Mouse (Mus musculus): ENCODE measurements around the gene Dmpk. TPM values are rescaled to one million over a fixed set of nuclear protein-coding genes. Genes with fewer than 3 reads are reported as not detected.

The Dmpk gene
- polyA plus RNA-seq, 1 experiment = 400 TPM

DNA sequence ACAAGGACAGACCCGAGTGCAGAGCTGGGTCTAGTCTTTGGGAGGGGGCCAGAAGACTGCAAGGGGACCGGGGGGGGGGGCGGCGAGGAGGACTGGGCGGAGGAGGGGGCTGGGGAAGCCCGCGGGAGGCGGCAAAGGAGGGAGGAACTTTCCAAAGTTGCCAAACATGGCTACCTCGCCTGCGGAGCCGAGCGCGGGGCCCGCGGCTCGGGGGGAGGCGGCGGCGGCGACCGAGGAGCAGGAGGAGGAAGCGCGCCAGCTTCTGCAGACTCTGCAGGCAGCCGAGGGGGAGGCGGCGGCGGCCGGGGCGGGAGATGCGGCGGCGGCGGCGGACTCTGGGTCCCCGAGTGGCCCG, 10.8 kb downstream of the Dmpk start, which contains the start of gene Six5:
Six5 (plus strand) TSS at position 124 of the 355 bp plus-strand sequence.
- no peak for DNase-seq (ENCODE audit: low read depth, low spot score)
- WGBS = 1% methylated on average over 33 of the region's 36 CpGs

DNA sequence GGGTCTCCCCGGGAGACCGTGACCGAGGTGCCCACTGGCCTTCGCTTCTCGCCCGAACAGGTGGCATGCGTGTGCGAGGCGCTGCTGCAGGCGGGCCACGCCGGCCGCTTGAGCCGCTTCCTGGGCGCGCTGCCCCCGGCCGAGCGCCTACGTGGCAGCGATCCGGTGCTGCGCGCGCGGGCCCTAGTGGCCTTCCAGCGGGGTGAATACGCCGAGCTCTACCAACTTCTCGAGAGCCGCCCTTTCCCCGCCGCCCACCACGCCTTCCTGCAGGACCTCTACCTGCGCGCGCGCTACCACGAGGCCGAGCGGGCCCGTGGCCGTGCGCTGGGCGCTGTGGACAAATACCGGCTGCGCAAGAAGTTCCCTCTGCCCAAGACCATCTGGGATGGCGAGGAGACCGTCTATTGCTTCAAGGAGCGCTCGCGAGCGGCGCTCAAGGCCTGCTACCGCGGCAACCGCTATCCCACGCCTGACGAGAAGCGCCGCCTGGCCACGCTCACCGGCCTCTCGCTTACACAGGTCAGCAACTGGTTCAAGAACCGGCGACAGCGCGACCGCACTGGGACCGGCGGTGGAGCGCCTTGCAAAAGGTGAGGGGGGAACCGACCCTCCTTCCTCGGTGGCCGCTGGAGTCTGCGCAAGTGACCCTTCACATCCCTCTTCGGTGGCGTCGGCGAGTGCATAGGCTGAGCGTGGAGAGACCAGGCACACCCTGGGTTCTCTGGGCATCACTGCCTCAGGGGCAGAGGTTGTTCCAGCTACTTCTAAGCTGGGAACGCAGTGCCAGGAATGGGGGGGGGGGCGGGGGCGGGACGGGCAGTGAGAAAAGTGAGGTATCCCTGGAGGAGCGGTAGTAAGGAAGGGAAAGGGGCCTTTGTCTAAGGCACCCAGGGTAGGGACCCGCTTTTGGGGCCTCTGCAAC, 11.4 kb downstream of the Dmpk start:
- WGBS = under 1% methylated on average over 87 of the region's 87 CpGs

DNA sequence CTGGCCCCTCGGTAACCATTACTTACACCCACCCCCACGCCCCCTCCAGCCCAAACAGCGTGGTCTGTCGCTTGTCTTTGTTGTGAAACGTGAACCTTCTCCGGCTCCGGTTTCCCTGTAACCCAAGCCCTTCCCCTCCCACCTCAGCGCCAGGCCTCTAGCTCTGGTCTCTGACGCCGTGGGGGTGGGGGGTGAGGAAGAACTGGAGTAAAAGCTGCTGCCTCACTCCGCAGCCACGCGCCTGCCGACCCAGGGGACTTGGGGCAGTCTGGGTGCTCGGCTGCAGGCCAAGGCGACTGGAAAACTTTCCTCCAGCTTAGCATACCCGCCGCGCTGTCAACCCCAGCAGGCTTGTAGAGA, 12.1 kb downstream of the Dmpk start:
- WGBS = 6% methylated on average over 19 of the region's 19 CpGs
- DNase-seq (ENCODE audit: low read depth, low spot score) = no peak

More for the DNA sequence above, 11.4 kb downstream of the Dmpk start:
- DNase-seq (ENCODE audit: low read depth, low spot score) = no peak

DNA sequence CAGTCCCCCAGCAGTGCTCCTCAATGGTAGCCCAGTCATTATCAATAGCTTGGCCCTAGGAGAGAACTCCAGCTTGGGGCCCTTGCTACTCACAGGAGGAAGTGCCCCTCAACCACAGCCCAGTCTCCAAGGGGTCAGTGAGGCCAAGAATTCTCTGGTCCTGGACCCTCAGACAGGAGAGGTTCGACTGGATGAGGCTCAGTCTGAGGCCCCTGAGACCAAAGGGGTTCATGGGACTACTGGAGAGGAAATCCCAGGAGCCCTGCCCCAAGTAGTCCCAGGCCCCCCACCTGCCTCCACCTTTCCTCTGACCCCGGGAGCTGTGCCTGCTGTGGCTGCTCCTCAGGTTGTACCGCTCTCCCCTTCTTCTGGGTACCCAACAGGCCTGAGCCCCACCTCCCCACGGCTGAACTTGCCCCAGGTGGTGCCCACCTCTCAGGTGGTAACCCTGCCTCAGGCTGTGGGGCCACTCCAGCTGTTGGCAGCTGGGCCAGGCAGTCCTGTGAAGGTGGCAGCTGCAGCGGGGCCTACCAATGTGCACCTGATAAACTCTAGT, 12.8 kb downstream of the Dmpk start:
- DNase-seq (ENCODE audit: low read depth, low spot score) = no peak
- 71% methylated on average over 5 of the region's 5 CpGs for WGBS

DNA sequence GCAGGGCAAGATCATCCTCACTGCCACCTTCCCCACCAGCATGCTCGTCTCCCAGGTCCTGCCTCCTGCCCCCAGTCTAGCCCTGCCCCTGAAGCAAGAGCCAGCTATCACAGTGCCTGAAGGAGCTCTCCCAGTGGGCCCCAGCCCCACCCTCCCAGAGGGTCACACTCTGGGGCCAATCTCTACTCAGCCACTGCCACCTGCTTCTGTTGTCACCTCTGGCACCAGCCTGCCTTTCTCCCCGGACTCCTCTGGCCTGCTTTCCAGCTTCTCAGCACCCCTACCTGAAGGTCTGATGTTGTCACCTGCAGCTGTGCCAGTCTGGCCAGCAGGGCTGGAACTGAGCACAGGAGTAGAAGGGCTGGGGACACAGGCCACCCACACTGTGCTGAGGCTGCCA, 13.6 kb downstream of the Dmpk start:
- DNase-seq (ENCODE audit: low read depth, low spot score) = no peak
- 45% methylated on average over 2 of the region's 2 CpGs for WGBS

DNA sequence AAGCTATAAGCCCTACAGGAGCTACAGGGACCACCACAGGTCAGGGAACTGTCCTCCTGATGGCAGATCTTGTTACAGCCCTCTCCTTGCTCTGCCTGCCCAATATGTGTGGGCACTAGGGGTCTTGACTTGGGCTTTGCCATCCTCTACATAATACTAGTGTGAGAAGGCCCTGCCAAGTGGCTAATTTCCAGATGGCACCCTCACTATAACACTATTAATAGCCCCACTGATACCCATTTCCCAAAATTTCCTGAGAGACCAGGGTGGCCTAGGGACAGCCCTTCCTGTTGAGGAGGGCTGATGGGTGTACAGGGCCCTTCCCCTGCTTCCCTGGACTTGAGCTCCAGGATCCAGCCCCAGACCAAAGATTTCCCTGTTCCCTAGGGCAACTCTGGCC, 14.2 kb downstream of the Dmpk start:
- no peak for DNase-seq (ENCODE audit: low read depth, low spot score)

DNA sequence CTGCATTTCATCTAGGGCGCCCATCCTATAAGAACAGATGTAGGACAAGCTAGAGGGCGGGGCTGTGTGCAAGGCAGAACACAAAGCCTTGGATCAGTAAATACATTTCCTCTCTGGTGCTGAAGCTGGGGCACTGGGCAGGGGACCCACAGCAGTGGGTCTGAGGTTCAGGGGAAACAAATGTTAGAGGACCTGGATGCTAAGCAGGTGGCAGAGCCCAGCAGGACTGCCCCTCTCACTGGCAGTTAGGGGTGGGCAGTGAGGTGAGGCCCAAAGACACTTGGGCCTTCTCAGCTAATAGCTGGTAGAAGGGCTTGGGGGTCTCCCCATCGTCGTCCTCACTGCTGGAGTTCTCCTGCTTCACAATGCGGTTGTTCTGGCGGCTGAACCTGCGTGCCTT, 15.2 kb downstream of the Dmpk start:
- 86% methylated on average over 7 of the region's 7 CpGs for WGBS
- DNase-seq (ENCODE audit: low read depth, low spot score) = no peak

DNA sequence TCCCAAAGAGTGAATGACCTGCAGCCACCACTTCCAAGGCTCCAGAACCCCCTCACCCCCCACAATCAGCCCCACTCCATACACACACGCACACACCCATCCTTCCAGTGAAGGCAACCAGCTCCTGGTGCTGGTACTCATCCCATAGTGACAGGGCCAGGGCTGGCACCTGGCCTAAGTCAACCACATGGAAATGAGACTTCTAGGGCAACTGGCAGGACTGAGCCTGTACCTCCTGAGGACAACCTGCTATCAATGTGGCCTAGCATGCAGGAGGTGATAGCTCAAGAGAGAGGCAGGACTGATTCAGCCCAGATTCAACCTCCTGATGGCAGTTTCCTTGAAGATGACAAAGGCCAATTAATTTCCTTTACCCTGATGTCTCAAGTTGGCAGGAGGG, 16.6 kb downstream of the Dmpk start:
- 69% methylated on average over 1 of the region's 1 CpGs for WGBS
- no peak for DNase-seq (ENCODE audit: low read depth, low spot score)

DNA sequence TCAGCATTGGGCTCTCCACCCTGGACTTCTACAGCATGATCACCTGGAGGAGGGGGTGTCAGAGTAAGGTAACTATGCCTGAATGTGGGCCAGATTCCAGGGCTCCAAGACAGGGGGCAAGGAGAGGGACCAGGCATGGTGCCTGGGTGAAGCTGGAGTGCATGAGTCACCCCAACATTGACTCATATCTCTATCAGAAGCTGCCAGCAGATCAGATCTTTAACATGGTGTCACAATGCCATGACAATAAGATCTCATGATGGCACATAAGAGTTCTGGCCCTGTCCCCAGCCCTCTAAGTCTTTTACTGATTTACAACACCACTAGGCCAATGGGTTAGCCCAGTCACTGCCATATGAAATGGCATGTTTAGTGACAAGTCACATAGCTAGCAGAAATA, 20.1 kb downstream of the Dmpk start:
- DNase-seq (ENCODE audit: low read depth, low spot score) = no peak

DNA sequence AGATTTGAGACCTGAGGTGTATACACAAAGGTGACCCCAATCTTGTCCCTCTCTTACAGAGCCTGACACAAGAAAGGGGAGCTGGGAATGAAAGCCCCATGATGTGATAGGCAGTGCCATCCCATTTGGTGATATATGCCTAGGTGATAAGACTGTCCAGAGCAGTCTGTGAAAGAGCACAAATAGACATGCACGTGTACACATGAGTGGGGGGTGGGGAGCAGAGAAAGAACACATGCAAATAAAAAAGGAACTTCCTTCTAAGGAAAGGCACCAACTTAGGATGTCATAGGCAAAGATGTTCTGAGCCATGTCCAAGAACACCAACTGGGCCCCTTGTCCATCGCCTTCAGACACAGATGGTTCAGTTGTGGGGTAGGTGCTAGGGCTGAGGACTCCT, 20.8 kb downstream of the Dmpk start:
- 74% methylated on average over 2 of the region's 2 CpGs for WGBS
- DNase-seq (ENCODE audit: low read depth, low spot score) = no peak

DNA sequence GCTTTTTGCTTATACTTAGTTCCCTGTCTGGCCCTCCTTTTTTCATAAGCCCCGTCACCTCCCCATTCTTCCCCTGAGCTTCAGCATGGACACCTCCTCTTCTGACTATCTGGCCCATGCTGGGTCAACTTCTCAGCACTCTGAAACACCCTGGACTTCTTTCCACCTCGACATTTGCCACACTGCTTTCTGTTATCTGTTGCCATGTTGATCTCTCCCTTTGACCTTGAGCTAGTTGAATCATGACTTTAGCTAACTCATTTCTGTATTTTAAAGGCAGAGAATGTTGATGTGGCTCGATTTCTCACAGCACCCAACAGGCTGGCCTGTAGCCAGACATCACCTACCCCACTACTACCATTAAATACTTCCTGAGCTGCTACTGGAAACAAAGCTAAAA, 23.8 kb downstream of the Dmpk start:
- DNase-seq (ENCODE audit: low read depth, low spot score) = no peak
- WGBS = 48% methylated on average over 3 of the region's 3 CpGs

DNA sequence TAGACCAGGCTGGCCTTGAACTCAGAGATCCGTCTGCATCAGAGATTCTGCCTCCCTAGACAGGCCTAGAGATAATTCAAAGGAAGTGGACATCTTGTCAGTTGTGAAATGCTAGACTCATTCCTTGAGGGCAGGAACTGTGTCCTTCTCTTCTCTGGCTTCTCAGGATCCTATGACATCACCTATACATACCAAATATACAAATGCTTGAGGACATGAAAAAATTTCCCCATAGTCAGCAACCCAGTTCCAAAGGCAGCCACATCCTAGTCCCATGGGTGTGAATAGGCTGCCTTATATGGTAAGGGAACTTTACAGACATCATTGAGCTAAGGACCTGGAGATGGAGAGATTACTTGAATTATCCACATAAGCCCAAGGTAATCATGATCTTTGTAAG, 25.9 kb downstream of the Dmpk start:
- no peak for DNase-seq (ENCODE audit: low read depth, low spot score)
- 89% methylated on average over 1 of the region's 1 CpGs for WGBS

DNA sequence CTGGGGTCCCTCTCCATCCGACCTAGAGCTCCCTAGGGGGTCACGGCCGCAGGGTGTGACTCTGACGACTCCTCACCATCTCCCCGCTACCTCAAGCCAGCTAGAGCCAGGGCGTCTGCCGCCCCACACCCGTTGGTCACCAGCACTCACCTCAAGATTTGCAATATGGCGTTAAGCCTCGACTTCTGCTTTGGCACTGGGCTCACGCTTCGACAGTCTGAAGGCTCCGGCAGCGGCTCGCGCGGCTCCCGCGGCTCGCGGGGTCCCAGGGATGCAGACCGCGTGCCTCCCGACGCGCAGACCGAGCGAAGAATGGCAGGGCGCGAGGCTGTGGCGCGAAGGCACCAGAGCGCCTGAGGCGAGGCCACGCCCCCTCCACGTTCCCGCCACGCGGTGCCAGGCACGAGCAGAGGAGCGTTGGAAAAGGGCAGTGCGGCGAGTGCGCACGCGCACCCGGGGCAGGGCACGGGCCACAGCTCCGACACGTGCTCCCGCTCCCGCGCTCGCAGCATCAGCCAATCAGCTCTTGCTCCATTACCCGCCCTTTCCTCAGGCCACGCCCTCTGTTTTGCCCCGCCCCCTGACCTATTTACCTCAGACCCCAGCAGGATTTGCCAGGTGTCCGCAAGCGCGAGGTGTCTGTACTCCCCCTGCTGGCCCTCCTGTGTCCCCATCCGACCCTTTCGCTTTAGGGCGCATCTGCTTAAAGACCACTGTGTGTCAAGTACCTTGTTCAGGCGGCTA, 34.6 kb downstream of the Dmpk start, which contains the start of gene Gm4969:
Gm4969 (minus strand) TSS at position 341 of the 744 bp plus-strand sequence.
- 35% methylated on average over 64 of the region's 64 CpGs for WGBS
- no peak for DNase-seq (ENCODE audit: low read depth, low spot score)

DNA sequence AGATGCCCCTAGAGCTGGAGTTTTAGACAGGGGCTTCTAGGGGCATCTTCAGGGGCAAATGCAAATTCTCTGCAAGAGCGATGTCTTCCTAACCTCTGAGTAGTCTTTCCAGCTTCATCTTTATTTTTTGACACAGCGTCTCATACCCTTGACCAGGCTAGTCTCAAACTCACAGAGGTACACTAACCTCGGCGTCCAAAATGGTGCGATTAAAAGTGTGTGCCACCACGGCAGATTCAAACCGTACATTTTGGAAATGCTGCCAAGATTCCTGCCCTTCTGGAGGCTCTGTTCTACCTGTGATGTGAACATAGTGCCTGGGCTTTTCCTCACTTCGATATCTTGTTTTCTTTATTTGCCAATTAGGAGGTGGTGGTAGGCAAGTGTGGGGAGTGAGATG, 35.4 kb downstream of the Dmpk start:
- 91% methylated on average over 8 of the region's 8 CpGs for WGBS
- DNase-seq (ENCODE audit: low read depth, low spot score) = no peak

DNA sequence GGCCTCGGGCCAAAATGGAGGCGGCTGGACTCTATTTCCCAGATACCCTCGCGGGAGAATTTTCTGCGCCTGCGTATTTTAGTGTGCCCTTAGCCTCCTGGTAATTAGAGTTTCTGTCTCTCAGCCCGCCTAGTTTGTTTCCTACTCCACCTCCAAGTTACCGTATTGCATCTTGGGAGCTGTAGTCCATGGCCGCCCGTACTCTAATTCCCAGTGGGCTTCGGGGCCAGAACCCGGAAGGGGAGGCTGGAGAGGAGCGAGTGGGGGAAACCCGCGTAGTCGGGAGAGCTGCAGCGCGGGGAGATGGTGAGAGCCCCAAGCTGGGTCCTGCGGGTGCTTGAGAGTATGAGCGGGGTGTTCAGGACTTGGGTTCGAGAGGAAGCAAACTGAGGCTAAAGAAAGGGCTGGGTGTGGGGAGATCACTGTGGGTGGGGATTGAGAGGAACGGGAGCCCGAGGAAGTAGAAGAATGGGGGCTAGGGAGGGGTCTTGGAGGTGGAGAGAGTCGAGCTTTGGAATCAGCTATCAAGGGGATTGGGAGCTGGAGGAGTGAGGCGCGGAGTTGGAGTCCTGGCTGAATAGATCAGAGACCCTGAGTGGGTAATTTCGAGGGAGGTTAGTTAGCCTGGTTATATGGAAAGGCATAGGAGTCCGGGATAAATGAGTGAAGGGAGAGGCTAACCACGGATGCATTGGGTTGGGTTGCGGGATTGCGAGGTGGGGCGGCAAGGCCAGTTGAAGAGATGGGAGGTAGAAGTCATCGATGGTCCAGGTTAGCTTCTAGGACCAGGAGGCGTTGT, 36.2 kb downstream of the Dmpk start, which contains the start of gene Fbxo46:
Fbxo46 (plus strand) TSS at position 229 of the 799 bp plus-strand sequence.
- DNase-seq (ENCODE audit: low read depth, low spot score) = peak; percentile 96
- under 1% methylated on average over 34 of the region's 34 CpGs for WGBS

DNA sequence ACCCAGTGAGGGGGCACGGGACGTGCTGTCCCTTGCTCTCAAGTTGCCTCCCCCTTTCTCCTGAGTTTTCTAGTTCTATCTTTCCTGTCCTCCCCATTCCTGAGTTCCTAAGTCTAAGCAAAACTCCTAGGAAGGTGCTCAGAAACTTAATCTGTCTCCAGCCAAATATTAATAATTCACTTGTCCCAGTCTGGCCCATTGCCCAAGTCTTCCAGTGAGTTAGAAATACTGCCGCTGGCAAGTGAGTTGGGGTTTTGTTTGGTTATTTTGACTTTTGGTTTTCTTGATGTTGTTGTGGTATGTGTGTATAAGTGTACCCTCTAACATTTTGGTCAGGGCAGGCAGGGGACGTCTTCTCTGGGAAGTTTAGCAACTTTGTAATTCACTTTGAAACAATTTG, 38.0 kb downstream of the Dmpk start:
- 88% methylated on average over 4 of the region's 4 CpGs for WGBS
- DNase-seq (ENCODE audit: low read depth, low spot score) = no peak

DNA sequence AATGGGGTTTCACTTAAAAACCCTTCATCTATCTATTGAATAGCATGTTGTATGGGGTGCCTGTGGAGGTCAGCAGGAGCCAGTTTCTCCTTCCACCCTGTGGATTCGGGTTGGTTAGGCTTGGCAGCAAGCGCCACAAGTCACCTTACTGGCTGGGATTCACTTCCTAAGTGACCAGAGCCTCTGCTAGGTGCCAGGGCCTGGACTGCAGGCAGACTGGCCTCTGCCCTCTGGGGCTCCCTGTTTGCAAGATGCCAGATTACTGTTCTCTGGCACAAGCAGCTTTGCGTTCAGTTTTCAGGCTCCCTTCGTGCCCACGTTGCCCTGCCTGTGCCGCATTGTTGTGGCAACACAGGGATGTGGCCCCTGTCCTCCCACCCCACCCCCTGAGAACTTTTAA, 41.1 kb downstream of the Dmpk start:
- WGBS = 89% methylated on average over 6 of the region's 6 CpGs
- DNase-seq (ENCODE audit: low read depth, low spot score) = no peak

DNA sequence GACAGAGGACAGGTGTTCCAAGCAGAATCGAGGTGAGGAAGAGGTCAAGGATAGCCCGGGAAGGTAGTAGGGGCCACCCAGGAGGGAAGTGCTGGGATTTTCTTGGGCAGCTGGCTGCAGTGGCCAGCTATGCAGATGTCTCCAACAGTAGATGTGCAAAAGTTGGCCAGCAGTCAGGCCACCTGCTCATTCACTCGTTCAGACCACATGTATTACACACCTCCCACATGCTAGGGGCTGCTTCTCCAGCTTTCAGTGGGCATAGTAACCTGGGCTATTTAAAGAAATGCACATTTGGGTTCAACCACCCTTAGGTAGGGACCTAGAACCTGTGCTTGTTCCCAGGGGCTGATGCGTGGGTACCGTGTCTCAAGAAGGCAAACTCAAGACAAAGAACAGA, 44.1 kb downstream of the Dmpk start:
- 66% methylated on average over 5 of the region's 5 CpGs for WGBS

DNA sequence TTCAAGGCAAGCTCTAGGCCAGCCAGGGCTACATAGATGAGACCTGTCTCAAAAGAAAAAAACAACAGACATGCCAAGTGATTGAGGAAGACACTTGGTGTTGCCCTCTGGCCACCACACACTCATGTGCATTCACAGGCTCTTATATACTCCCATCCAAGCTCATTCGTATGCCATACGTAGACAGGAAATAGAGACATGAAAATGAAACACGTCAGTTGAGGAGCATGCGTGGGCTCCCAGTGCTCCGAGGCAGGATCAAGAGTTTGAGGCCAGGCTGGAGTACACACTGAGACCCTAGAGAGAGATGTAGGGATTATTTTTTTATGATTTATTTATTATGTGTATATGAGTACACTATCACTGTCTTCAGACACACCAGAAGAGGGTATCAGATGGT, 45.7 kb downstream of the Dmpk start:
- no peak for DNase-seq (ENCODE audit: low read depth, low spot score)
- 85% methylated on average over 5 of the region's 5 CpGs for WGBS

More for the DNA sequence above, 44.1 kb downstream of the Dmpk start:
- no peak for DNase-seq (ENCODE audit: low read depth, low spot score)

DNA sequence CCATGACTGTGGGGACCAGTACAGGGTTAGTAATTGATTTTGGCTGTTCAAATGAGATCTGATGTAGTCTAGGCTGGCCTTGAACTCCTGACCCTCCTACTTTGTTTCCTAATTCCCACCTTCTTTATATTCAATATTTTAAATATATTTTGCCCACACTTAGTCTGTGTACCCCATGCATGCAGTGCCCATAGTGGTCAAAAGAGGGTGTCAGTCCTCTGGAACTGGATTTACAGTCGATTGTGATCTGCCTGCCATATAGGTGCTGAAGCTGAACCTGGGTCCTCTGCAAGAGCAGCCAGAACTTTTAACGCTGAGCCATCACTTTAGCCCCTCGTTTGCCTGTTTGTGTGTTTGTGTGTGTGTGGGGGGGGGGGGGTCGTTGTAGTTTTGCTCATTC, 47.0 kb downstream of the Dmpk start:
- WGBS = 15% methylated on average over 4 of the region's 4 CpGs
- no peak for DNase-seq (ENCODE audit: low read depth, low spot score)

Data from large intestine, adult 2 months (tissue).